Mouse (Mus musculus) stomach, embryonic 15.5 days (tissue): ENCODE measurements around the gene Echdc2. TPM values are rescaled to one million over a fixed set of nuclear protein-coding genes. Genes with fewer than 3 reads are reported as not detected.
"Not testable (repeated sequence)": the region's sequence is repeated elsewhere in the genome, so short reads cannot be mapped to it uniquely, and the experiment has no call there.

Source experiments
- ATAC-seq: fragments of 200-750 bp; cut with Nextera tagmentation; 2 replicates; pipeline ENCODE4 v1.8.0; 2017; ENCODE audit warnings: low read depth, moderate number of reproducible peaks, moderate TSS enrichment; ENCODE audit not compliant: insufficient read depth, low FRiP score
- H3K27ac ChIP-seq: fragments of 300-500 bp; sonication (generic); 2 replicates; pipeline ENCODE4 v1.5.1; 2015; ENCODE audit warnings: mild to moderate bottlenecking, inconsistent platforms
- H3K27me3 ChIP-seq: fragments of 300-500 bp; sonication (generic); replicated peaks from 2 replicates; pipeline ENCODE4 v1.6.1; 2015; ENCODE audit warnings: inconsistent platforms
- H3K36me3 ChIP-seq: fragments of 300-500 bp; sonication (generic); 2 replicates; pipeline ENCODE4 v1.6.1; 2015; ENCODE audit warnings: inconsistent platforms
- H3K4me1 ChIP-seq: fragments of 300-500 bp; sonication (generic); 2 replicates; pipeline ENCODE4 v1.6.1; 2015; ENCODE audit warnings: inconsistent platforms
- H3K4me2 ChIP-seq: fragments of 300-500 bp; sonication (generic); 2 replicates; pipeline ENCODE4 v1.6.1; 2015; ENCODE audit warnings: mild to moderate bottlenecking, inconsistent platforms
- H3K4me3 ChIP-seq: fragments of 300-500 bp; sonication (generic); replicated peaks from 2 replicates; pipeline ENCODE4 v1.5.1; 2015; ENCODE audit warnings: inconsistent platforms
- H3K9ac ChIP-seq: fragments of 300-500 bp; sonication (generic); 2 replicates; pipeline ENCODE4 v1.6.1; 2015; ENCODE audit warnings: inconsistent platforms
- H3K9me3 ChIP-seq: fragments of 300-500 bp; sonication (generic); 2 replicates; pipeline ENCODE4 v1.6.1; 2016; ENCODE audit warnings: inconsistent platforms
- WGBS: fragments of 180-500 bp; shearing (Covaris S2); methylation state at CpG from one replicate; pipeline ENCODE4 v1.1.7; 2015; 5-methylcytosine and 5-hydroxymethylcytosine counted together
- polyA plus RNA-seq: library from polyadenylated mRNA; unstranded; fragments of >200 nt; fragmentation: Nextera tagmentation; extraction: Ambion mirVana; gene quantifications from 2 replicates; pipeline ENCODE4 v1.2.1, GENCODE M21; 2015

The Echdc2 gene
- 36.2 and 41.2 TPM in 2 replicates for polyA plus RNA-seq

DNA sequence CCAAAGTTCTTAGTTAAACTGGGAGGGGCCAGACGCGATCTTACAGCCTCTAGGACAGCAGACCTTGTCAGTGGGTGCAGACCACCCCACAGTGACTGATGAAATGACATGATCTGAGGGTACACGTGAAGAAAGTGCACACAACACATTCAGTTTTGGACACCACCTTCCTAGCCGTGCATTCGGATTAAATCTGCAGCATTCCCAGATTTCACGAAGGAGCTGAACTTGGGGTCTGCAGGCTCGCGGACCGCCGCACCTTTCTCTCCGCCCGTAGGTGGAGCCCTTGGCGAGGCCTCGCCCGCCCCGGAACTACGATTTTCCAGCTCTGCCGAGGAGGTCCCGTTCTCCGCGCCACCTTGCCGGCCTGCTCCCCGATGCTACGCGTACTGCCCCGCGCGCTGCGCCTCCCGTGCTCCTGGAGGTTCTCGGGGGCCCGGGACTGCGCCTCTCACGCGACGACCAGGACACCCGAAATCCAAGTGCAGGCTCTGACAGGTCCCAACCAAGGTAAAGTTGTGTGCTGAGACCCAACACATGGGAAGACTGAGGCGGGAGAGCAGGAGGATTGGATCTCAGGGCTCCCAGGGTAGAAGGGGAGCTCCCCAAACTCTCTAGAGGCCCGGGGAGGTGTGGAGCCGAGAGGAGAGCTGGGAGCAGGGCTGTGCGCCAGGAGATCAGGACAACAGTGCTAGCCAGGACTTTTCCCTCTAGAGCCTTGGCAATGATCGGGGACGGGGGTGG is at the start of gene Echdc2:
Gene Echdc2, plus strand, starts transcription at position 286 of the 744 bp plus-strand sequence.
- no peaks in the 10 kb centered on the region for H3K4me1 ChIP-seq
- H3K27me3 ChIP-seq = no peaks in the 10 kb centered on the region
- peak within 1 kb of the TSS; percentile 95 for H3K4me2 ChIP-seq
- H3K36me3 ChIP-seq = no peaks in the 10 kb centered on the region
- H3K9me3 ChIP-seq = no peaks in the 10 kb centered on the region
- H3K9ac ChIP-seq = peak within 1 kb of the TSS; percentile 62
- peak; percentile 43; the same call in 1 of the 2 replicates for ATAC-seq
- H3K4me3 ChIP-seq = peak within 1 kb of the TSS; percentile 66
- under 1% methylated on average over 43 of the region's 43 CpGs for WGBS
- no peak within 1 kb of the TSS for H3K27ac ChIP-seq

DNA sequence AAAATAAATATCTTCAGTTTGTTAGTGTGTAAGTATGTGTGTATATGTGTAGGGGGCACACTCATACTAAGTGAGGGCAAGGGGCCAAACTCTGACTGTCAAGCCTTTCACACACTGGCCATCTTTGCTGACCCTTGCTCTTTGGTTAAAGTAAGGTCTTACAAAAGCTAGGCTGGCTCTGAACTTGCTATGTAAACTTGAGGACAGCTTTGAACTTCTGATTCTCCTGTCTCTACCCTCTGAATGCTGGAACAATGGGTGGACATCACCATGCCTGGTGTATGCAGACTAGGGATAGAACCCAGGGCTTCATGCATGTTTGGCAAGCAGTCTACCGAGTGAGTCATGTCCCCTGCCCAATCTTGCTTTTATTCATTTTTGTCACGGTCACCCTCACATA is 48.8 kb upstream of the Echdc2 start:
- Histone ChIP-seq H3K9ac (no peak overlapping the region), H3K4me1 (no peaks in the 10 kb centered on the region), H3K4me2 (no peak overlapping the region), H3K27ac (no peak overlapping the region), H3K4me3 (no peak overlapping the region), H3K36me3 (no peaks in the 10 kb centered on the region), H3K9me3 (no peaks in the 10 kb centered on the region), H3K27me3 (no peaks in the 10 kb centered on the region)
- 85% methylated on average over 2 of the region's 2 CpGs for WGBS
- no peak for ATAC-seq

DNA sequence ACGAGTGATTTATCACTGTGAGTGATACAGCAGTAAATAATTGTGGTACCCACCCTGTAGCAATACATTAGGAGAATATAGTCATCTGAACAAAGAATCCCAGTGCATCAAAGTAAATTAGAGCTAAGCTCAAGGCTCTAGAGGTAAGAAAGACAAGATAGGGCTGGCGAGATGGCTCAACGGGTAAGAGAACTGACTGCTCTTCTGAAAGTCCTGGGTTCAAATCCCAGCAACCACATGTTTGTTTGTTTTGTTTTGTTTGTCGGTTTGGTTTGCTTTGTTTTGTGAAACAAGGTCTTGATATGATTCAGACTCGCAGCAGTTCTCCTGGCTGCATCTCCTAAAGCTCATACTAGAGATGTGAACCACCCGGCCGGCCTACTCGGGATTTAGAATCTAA is 47.7 kb upstream of the Echdc2 start:
- no peak overlapping the region for H3K27ac ChIP-seq
- H3K9ac ChIP-seq = no peak overlapping the region
- H3K27me3 ChIP-seq = no peaks in the 10 kb centered on the region
- no peaks in the 10 kb centered on the region for H3K4me1 ChIP-seq
- H3K4me2 ChIP-seq = no peak overlapping the region
- WGBS = 86% methylated on average over 8 of the region's 8 CpGs
- peak overlapping the region; percentile 65; the same call in 1 of the 2 replicates for H3K4me3 ChIP-seq
- ATAC-seq = no peak
- no peaks in the 10 kb centered on the region for H3K36me3 ChIP-seq
- H3K9me3 ChIP-seq = no peaks in the 10 kb centered on the region

DNA sequence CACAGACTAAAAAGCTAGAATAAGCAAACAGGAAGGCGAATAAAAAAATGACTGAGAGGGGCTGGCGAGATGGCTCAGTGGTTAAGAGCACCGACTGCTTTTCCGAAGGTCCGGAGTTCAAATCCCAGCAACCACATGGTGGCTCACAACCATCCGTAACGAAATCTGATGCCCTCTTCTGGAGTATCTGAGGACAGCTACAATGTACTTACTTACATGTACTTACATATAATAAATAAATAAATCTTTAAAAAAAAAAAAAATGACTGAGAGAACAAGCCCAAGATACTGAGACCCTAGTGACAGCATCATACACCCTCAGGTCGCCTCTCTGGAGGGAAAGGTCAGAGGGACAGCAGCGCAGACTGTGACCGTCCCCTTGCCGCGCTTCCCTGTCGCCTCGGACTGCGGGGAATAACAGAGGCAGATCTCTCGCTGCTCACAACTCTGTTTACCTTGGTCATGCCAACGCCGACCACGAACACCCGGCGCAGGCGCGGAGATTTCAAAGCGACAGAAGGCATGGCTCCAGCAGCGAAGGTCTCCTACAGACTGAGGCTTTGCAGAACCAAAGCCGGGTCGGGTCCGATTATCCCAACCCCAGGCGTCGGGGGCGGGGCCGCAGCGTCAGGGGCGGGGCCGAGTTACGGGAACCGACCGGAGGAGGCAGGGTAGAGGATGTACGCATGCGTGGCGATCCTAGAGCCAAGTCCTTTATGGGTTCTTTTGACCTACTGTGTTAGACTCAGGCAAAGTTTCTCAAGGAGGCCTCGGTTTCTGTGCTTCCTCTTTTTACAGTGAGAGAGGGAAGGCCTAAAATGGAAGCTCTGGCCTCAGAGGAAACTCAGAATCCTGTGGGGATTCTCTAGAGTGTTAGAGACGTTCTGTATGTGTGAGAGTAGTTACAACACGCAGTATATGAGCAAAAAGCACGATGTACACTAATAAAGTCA is 47.0 kb upstream of the Echdc2 start:
- Histone ChIP-seq H3K4me3 (peak overlapping the region; percentile 65), H3K36me3 (no peaks in the 10 kb centered on the region), H3K27ac (peak overlapping the region; percentile 67; the same call in 1 of the 2 replicates), H3K4me1 (no peaks in the 10 kb centered on the region), H3K4me2 (peak overlapping the region; percentile 74), H3K9ac (no peak overlapping the region; the same call in 1 of the 2 replicates), H3K9me3 (no peaks in the 10 kb centered on the region), H3K27me3 (no peaks in the 10 kb centered on the region)
- WGBS = 13% methylated on average over 45 of the region's 45 CpGs
- ATAC-seq = peak; percentile 91

DNA sequence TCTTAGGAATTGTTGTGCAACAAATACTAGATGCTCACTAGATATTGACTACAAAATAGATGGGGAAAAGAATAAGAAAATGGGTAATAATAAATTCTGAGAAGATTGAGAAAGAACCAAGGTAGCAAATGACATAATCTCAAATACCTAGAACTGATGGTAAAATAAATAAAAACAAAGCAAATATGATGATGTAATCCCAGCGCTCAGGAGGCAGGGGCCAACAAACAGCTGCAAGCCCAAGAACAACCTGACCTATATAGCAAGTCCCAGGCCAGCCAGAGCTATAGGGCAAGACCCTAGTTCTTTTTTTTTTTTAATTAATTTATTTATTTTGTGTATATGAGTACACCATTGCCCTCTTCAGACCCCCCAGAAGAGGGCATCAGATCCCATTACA is 41.1 kb upstream of the Echdc2 start:
- Histone ChIP-seq H3K4me3 (no peak overlapping the region), H3K9ac (no peak overlapping the region), H3K36me3 (no peaks in the 10 kb centered on the region), H3K9me3 (no peaks in the 10 kb centered on the region), H3K27ac (no peak overlapping the region), H3K27me3 (no peaks in the 10 kb centered on the region), H3K4me2 (no peak overlapping the region), H3K4me1 (no peaks in the 10 kb centered on the region)
- ATAC-seq = no peak
- WGBS = 82% methylated on average over 1 of the region's 1 CpGs

DNA sequence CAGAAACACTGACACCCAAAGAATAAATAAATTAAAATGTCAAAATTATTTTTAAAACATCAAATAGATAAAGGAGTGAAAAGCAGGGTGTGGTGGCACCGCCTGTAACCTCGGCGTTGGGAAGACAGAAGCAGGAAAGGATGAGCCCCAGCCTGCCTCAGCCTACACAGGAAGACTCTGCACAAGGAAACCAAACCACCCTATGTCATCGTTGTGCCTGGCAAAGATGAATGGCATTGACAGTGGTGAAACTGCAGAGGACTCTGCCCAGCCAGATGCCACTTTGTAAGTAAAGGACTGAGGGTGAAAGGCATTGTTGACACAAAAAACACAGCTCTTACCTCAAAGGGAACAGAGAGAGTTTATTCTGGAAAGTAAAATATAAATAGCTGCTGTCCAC is 39.0 kb upstream of the Echdc2 start:
- Histone ChIP-seq H3K27ac (no peak overlapping the region), H3K36me3 (no peaks in the 10 kb centered on the region), H3K27me3 (no peaks in the 10 kb centered on the region), H3K9ac (no peak overlapping the region), H3K9me3 (no peaks in the 10 kb centered on the region), H3K4me3 (no peak overlapping the region), H3K4me1 (no peaks in the 10 kb centered on the region), H3K4me2 (no peak overlapping the region)
- WGBS = 76% methylated on average over 4 of the region's 4 CpGs
- no peak for ATAC-seq

DNA sequence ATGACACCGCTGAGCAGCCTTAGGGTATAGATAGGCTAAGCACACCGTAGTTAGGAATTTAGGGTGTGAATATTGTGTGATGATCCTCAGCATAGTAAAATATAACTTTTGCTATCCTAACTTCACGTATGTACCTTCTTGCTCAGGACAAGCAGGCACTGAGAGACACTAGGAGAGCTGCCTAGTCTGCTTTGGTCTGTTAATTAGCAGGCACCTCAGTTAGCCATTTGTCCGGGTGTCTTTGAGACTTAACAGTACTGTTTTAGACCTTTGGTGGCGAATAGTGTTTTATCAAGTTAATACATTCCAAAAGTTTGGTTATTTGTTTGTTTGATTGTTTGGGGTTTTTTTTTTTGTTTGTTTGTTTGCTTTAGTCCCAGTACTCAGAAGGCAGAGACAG is 37.7 kb upstream of the Echdc2 start:
- 84% methylated on average over 5 of the region's 5 CpGs for WGBS
- Histone ChIP-seq H3K9me3 (no peaks in the 10 kb centered on the region), H3K4me3 (no peak overlapping the region), H3K4me1 (no peaks in the 10 kb centered on the region), H3K9ac (no peak overlapping the region), H3K27ac (no peak overlapping the region), H3K4me2 (no peak overlapping the region), H3K27me3 (no peaks in the 10 kb centered on the region), H3K36me3 (no peaks in the 10 kb centered on the region)
- no peak for ATAC-seq

DNA sequence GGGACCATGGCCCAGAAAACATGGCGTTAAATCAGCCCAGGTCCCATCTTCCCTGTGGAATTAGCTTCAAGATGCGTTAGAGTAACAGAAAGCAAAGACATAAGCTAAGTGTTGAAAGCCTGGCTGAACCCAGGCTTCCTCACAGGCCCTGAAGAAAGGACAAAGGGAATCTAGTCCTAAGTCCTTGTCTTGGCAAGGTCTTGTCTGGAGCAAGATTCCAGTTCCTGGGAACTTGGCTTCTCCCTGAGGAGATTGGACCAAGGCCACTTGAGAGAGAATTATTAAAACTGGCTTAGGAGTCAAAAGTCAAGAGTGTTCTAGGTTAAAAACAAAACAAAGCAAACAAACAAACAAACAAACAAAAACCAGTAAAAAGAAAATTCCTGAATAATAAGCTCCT is 36.9 kb upstream of the Echdc2 start:
- H3K4me3 ChIP-seq = no peak overlapping the region
- H3K4me2 ChIP-seq = no peak overlapping the region
- ATAC-seq = no peak
- no peaks in the 10 kb centered on the region for H3K36me3 ChIP-seq
- H3K9me3 ChIP-seq = no peaks in the 10 kb centered on the region
- no peaks in the 10 kb centered on the region for H3K27me3 ChIP-seq
- H3K27ac ChIP-seq = no peak overlapping the region
- H3K4me1 ChIP-seq = no peaks in the 10 kb centered on the region
- no peak overlapping the region for H3K9ac ChIP-seq
- 86% methylated on average over 2 of the region's 2 CpGs for WGBS

DNA sequence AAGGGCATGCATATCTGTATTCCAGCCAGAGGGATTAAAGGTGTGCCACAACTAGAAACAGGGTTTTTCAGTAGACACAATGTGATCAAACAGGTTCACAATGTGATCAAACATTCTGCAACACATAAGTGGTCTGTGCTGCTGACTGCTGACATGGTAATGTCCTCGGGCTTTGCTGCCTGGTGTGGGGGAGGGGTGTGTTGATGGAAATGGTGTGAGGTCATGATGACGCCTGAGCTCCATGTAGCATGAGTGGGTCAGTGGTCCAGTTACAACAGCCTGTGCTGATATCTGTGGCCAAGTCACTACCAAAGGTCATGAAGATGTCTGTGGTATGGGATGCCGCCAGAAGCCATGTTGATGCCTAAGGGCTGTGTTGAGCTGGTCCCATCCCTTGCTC is 34.8 kb upstream of the Echdc2 start:
- no peak overlapping the region for H3K27ac ChIP-seq
- no peaks in the 10 kb centered on the region for H3K36me3 ChIP-seq
- H3K4me2 ChIP-seq = no peak overlapping the region
- WGBS = 89% methylated on average over 3 of the region's 3 CpGs
- H3K27me3 ChIP-seq = no peaks in the 10 kb centered on the region
- H3K4me1 ChIP-seq = no peaks in the 10 kb centered on the region
- H3K9me3 ChIP-seq = no peaks in the 10 kb centered on the region
- no peak overlapping the region for H3K9ac ChIP-seq
- H3K4me3 ChIP-seq = no peak overlapping the region
- ATAC-seq = no peak

DNA sequence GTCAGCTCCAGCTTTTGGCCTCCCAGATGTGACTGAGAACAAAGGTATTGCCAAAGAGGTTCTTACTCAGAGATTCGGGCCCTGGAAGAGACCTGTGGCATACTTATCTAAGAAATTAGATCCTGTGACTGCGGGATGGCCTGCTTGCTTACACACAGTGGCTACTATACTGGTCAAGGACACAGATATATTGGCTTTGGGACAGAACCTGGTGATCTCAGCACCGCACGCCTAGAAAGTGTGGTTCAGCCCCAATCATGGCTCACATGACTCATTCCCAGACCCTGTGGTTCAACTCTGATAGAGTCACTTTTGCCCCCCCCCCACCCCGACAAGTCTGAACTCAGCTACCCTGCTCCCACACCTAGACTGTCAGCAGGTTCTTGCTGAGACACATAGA is 28.3 kb upstream of the Echdc2 start:
- ATAC-seq = no peak
- 80% methylated on average over 5 of the region's 5 CpGs for WGBS
- Histone ChIP-seq H3K36me3 (no peaks in the 10 kb centered on the region), H3K27ac (no peak overlapping the region), H3K4me1 (no peaks in the 10 kb centered on the region), H3K4me3 (no peak overlapping the region), H3K27me3 (no peaks in the 10 kb centered on the region), H3K9me3 (no peaks in the 10 kb centered on the region), H3K9ac (no peak overlapping the region), H3K4me2 (no peak overlapping the region)

DNA sequence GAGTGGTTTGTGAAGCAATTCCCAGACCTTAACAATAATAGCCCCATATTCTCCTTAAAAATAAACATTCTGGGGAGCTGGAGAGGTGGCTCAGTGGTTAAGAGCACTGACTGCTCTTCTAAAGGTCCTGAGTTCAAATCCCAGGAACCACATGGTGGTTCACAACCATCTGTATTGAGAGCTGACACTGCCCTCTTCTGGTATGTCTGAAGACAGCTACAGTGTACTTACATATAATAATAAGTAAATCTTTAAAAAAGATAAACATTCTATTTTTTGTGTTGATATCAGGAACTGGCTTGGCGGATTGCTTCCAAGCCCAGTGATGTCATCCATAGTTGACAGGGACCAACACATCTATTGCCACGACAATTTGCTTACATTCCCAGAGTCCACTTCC is 22.1 kb upstream of the Echdc2 start:
- H3K4me1 ChIP-seq, H3K27me3 ChIP-seq, H3K27ac ChIP-seq, ATAC-seq, H3K4me2 ChIP-seq, H3K36me3 ChIP-seq, H3K9me3 ChIP-seq, H3K4me3 ChIP-seq, H3K9ac ChIP-seq: not testable (repeated sequence)
- 75% methylated on average over 2 of the region's 2 CpGs for WGBS

DNA sequence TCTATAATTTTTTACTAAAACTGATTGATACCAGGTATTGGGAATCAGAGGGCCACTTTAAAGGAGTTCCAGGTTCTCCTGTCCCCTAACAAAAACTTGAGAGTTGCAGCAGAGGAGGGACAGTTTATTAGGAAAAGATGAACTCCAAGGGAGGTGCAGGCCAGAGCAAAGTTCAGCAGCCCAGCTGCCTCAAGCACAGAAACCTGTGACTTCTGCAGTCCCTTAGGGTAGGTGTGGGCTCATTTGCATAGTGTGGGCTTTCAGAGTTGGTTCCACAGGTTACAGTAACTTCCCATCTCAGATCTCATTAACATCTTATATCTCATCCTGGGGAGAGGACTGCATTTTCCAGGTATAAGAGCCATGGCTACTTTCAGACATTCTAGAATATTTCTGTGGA is 21.5 kb upstream of the Echdc2 start:
- Histone ChIP-seq H3K9me3 (no peaks in the 10 kb centered on the region), H3K9ac (no peak overlapping the region), H3K4me1 (no peaks in the 10 kb centered on the region), H3K36me3 (no peaks in the 10 kb centered on the region), H3K4me3 (no peak overlapping the region), H3K27me3 (no peaks in the 10 kb centered on the region), H3K4me2 (no peak overlapping the region), H3K27ac (no peak overlapping the region)
- no peak for ATAC-seq
